8 mouse cellular contexts compared by ENCODE assay signal in the genomic region with DNA sequence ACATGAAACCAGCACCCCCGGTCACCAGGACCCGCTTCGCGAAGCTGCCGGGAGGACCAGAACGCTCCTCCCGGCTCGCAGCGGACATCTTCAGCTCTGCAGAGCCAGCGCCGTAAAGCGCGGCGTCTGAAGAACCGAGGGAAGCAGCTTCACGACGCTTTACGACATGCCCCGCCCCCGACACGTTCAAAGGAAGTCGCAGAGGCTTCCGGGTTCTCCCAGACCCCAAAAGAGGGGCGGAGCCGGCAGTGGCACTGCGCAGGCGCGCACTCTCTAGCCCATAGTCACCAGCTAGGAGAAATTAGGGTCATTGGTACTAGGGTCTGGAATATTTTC. TPM values are rescaled to one million over a fixed set of nuclear protein-coding genes. Genes with fewer than 3 reads are reported as not detected.
DNase-seq lines count a peak whose midpoint lies in the region; ATAC-seq and TF ChIP-seq lines count a peak whose summit lies in the region.

Gene Tgds, minus strand, starts transcription at position 114 of the 336 bp plus-strand sequence.

- H3K27ac ChIP-seq in heart, embryonic 12.5 days (ENCODE audit: poor library complexity, severe bottlenecking) = peak within 1 kb of the TSS; percentile 2; the same call in 1 of the 2 replicates
- peak within 1 kb of the TSS; percentile 47 for H3K27ac ChIP-seq in kidney, postnatal 0 days
- H3K27ac ChIP-seq in liver, embryonic 11.5 days (ENCODE audit: low read depth, low read length) = no peak within 1 kb of the TSS
- no peak within 1 kb of the TSS for H3K27ac ChIP-seq in stomach, embryonic 14.5 days (ENCODE audit: low read length)

- H3K9ac ChIP-seq in heart, embryonic 12.5 days = peak within 1 kb of the TSS; percentile 87
- H3K9ac ChIP-seq in kidney, postnatal 0 days (ENCODE audit: low read depth, low read length) = peak within 1 kb of the TSS; percentile 84
- peak within 1 kb of the TSS; percentile 76 for H3K9ac ChIP-seq in liver, embryonic 11.5 days (ENCODE audit: low read depth, low read length)
- H3K9ac ChIP-seq in stomach, embryonic 14.5 days (replicated peaks; ENCODE audit: low read depth, low read length) = peak within 1 kb of the TSS; percentile 87

- H3K27me3 ChIP-seq in heart, embryonic 12.5 days (replicated peaks) = peaks cover 4% of the 10 kb centered on the region
- no peaks in the 10 kb centered on the region for H3K27me3 ChIP-seq in kidney, postnatal 0 days (ENCODE audit: insufficient read depth, low read length)
- H3K27me3 ChIP-seq in liver, embryonic 11.5 days (replicated peaks; ENCODE audit: control insufficient read depth, insufficient read depth, low read length) = no peaks in the 10 kb centered on the region
- H3K27me3 ChIP-seq in stomach, embryonic 14.5 days (ENCODE audit: control insufficient read depth, insufficient read depth, low read length) = no peaks in the 10 kb centered on the region

- no peak for TF ChIP-seq CTCF in kidney, postnatal 0 days (IDR thresholded peaks at IDR 0.05; ENCODE audit: low read depth)

- peaks cover 26% of the 10 kb centered on the region for H3K36me3 ChIP-seq in heart, embryonic 12.5 days
- H3K36me3 ChIP-seq in kidney, postnatal 0 days (ENCODE audit: insufficient read depth, low read length) = peaks cover 15% of the 10 kb centered on the region
- peaks cover 4% of the 10 kb centered on the region; the same call in 1 of the 2 replicates for H3K36me3 ChIP-seq in liver, embryonic 11.5 days (ENCODE audit: control insufficient read depth, insufficient read depth, low read length)
- H3K36me3 ChIP-seq in stomach, embryonic 14.5 days (ENCODE audit: control insufficient read depth, insufficient read depth, low read length) = peaks cover 6% of the 10 kb centered on the region; the same call in 1 of the 2 replicates

- WGBS in heart, embryonic 12.5 days = under 1% methylated on average over 28 of the region's 28 CpGs
- WGBS in kidney, postnatal 0 days = under 1% methylated on average over 28 of the region's 28 CpGs
- WGBS in liver, embryonic 11.5 days = 0% methylated on average over 28 of the region's 28 CpGs
- under 1% methylated on average over 28 of the region's 28 CpGs for WGBS in stomach, embryonic 14.5 days

- peak; percentile 78 for ATAC-seq in erythroid progenitor cell, adult 5-6 weeks (replicated peaks; ENCODE audit: low FRiP score, poor library complexity, severe bottlenecking)
- ATAC-seq in heart, embryonic 12.5 days (ENCODE audit: insufficient number of reproducible peaks, low FRiP score) = peak; percentile 83
- ATAC-seq in kidney, postnatal 0 days (replicated peaks; ENCODE audit: low FRiP score, low read depth) = peak; percentile 83
- ATAC-seq in liver, embryonic 11.5 days (replicated peaks; ENCODE audit: low FRiP score) = peak; percentile 74
- ATAC-seq in stomach, embryonic 14.5 days (ENCODE audit: insufficient number of reproducible peaks, insufficient read depth, low FRiP score, low read depth) = peak; percentile 77

- peak within 1 kb of the TSS; percentile 84 for H3K4me2 ChIP-seq in heart, embryonic 12.5 days
- peak within 1 kb of the TSS; percentile 94 for H3K4me2 ChIP-seq in kidney, postnatal 0 days (ENCODE audit: low read length)
- H3K4me2 ChIP-seq in liver, embryonic 11.5 days = peak within 1 kb of the TSS; percentile 72
- H3K4me2 ChIP-seq in stomach, embryonic 14.5 days (replicated peaks; ENCODE audit: low read depth, low read length) = peak within 1 kb of the TSS; percentile 56

- H3K4me1 ChIP-seq in heart, embryonic 12.5 days (replicated peaks) = peaks cover 18% of the 10 kb centered on the region
- H3K4me1 ChIP-seq in kidney, postnatal 0 days (replicated peaks; ENCODE audit: insufficient read depth, low read length) = peaks cover 5% of the 10 kb centered on the region; the same call in 1 of the 2 replicates
- peaks cover 12% of the 10 kb centered on the region; the same call in 1 of the 2 replicates for H3K4me1 ChIP-seq in liver, embryonic 11.5 days (replicated peaks; ENCODE audit: control insufficient read depth, insufficient read depth, low read length)
- H3K4me1 ChIP-seq in stomach, embryonic 14.5 days (ENCODE audit: control insufficient read depth, insufficient read depth, low read length) = peaks cover 15% of the 10 kb centered on the region

- no peaks in the 10 kb centered on the region for H3K9me3 ChIP-seq in heart, embryonic 12.5 days (replicated peaks)
- H3K9me3 ChIP-seq in kidney, postnatal 0 days (replicated peaks; ENCODE audit: low read length) = no peaks in the 10 kb centered on the region
- no peaks in the 10 kb centered on the region for H3K9me3 ChIP-seq in liver, embryonic 11.5 days (ENCODE audit: control insufficient read depth, low read length)
- no peaks in the 10 kb centered on the region for H3K9me3 ChIP-seq in stomach, embryonic 14.5 days (ENCODE audit: control insufficient read depth, low read depth, low read length)

- peak within 1 kb of the TSS; percentile 75 for H3K4me3 ChIP-seq in heart, embryonic 12.5 days
- peak within 1 kb of the TSS; percentile 77 for H3K4me3 ChIP-seq in kidney, postnatal 0 days (replicated peaks; ENCODE audit: low read depth, low read length)
- peak within 1 kb of the TSS; percentile 76 for H3K4me3 ChIP-seq in liver, embryonic 11.5 days (ENCODE audit: low read depth, low read length)
- H3K4me3 ChIP-seq in stomach, embryonic 14.5 days (ENCODE audit: low read depth, low read length) = peak within 1 kb of the TSS; percentile 84

- DNase-seq in CD4-positive helper T cell, adult 2 months (ENCODE audit: low read depth, low spot score) = peak; percentile 98
- DNase-seq in brain, embryonic 18.5 days (ENCODE audit: low read depth, low spot score) = peak; percentile 99
- DNase-seq in kidney, postnatal 0 days (ENCODE audit: low spot score) = peak; percentile 99
- peak; percentile 94 for DNase-seq in liver, embryonic 11.5 days (ENCODE audit: low spot score)
- peak; percentile 97 for DNase-seq in naive thymus-derived CD4-positive, alpha-beta T cell, adult 2 months (ENCODE audit: low read depth)

RNA-seq across cellular contexts. Expression of gene Tgds, which starts in this region (rescaled TPM):
- total RNA-seq in erythroid progenitor cell, adult 5-6 weeks (2015; ENCODE audit: low replicate concordance) = 7.1 and 10.8 TPM in 2 replicates
- 1.5 and 2.4 TPM in 2 replicates for total RNA-seq in erythroid progenitor cell, adult 5-6 weeks (2017; ENCODE audit: low replicate concordance)
- 34.7 and 35.3 TPM in 2 replicates for polyA plus RNA-seq in heart, embryonic 12.5 days (2016; fragmentation: Nextera tagmentation; extraction: Ambion mirVana)
- 31.6 and 34.0 TPM in 2 replicates for polyA plus RNA-seq in kidney, postnatal 0 days (2015; fragmentation: Nextera tagmentation; extraction: Ambion mirVana)
- polyA plus RNA-seq in liver, embryonic 11.5 days (2014; fragmentation: Nextera tagmentation; extraction: Ambion mirVana) = 33.5 and 35.4 TPM in 2 replicates
- polyA plus RNA-seq in stomach, embryonic 14.5 days (2014; fragmentation: Nextera tagmentation; extraction: Ambion mirVana) = 35.2 and 37.3 TPM in 2 replicates

Comparison
In these comparisons a context has a peak if more than half of its experiments do, and no peak if none do; other contexts are left out.
1. H3K27ac ChIP-seq: peak in heart, embryonic 12.5 days (single experiment) and kidney, postnatal 0 days (single experiment); none in liver, embryonic 11.5 days (single experiment) and stomach, embryonic 14.5 days (single experiment).
2. Peak in every context shown above with its lines, with median percentiles within 50 percentile points of each other: DNase-seq, ATAC-seq, H3K4me2 ChIP-seq, H3K4me3 ChIP-seq and H3K9ac ChIP-seq.